Mouse (Mus musculus): ENCODE data around the gene Rpp40.

DNA sequence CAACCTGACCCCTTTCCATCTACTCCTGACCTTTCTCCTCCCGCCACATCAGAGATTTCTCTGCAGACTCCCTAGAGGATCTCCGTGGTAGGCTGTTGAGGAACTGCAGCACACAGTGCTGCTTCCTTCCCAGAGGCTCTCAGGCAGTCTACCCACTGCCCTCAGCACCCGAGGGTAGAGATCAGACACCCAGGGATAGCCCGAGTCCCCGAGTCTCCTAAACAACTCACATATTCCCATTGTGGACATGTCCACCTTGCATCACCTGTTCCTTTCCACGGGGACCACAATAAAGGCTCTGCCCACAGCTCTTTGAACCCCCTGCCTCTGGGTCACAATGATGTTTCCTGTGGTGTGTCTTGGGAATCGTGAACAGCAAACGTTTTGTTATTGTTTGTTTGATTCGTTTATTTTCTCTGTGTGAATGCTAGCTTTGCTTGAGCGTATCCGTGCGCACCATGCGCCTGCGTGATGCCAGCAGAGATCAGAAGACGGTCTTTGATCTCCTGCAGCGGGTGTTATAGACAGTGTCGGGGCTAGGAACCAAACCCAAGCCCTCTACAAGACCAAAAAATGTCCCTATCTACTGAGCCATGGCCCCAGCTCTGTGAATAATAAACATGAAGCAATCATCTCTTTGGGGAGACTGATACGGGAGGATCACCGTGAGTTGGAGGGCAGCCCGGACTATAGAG is 40.6 kb upstream of the Rpp40 start:
- no peak for TF ChIP-seq POLR2A (IDR thresholded peaks at IDR 0.05; ENCODE audit: control insufficient read depth, extremely low read depth, insufficient read depth, low read length, poor library complexity)
- TF ChIP-seq CTCF (IDR thresholded peaks at IDR 0.05; ENCODE audit: borderline replicate concordance, control insufficient read depth, extremely low read depth, insufficient read depth, low read length, poor library complexity) = no peak

All from thymus, adult 2 months (tissue).